Mouse (Mus musculus): ENCODE measurements around the gene Myh13.

The Myh13 gene

DNA sequence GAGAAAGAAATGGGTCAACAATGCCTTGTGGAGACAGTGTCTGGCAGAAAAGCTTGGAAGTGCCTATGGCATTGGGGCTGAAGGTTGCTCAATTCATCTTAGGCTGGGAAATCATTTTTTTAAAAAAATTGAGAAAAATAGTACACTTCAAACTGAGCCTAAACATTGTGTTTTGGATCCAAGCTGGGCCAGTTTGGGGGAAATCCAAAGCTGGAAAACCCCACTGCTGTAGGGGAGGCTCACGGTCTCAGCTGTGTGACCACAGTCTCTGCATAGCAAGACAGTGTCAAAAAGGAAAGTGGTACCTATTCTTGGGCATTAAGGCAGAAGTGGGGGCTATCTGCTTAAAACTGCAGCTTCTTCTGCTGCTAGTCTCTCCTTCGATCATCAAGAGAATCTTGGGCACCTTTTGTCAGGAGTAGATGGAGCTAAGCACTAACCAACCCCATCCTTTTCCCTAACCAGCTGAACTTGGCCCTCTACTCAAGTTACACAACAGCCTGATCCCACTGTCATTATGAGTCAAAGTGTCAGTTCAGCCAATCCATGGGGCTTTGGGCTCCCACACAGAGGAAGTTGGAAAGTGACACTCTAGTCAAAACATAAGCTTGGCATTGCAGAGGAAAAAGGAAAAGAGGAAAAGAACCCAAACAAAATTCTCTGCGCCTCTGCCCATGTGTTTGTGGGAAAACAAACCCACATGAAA is 69.4 kb downstream of the Myh13 start:
- no peak for DNase-seq

DNA sequence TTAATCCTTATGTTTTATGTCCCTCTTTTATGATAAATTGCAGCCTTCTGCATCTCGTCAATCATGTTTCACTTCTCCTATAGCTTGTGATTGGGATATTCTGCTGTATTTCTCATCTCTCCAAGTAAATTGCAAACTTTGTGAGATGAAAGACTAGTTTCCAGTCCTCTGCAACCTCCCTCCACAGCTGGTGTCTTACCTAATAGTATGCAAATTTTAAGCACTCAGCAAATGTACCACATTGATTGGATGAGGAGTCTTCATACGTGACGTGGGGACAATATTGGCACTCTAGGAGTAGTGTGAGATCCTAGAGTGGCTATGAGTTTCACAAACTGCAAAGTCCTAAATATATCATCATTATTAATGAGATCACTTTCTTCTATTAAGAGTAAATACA is 70.9 kb downstream of the Myh13 start:
- DNase-seq: no peak

GRCm38 (mm10) chr11:67400956-67401355 is 79.5 kb downstream of the Myh13 start:
- DNase-seq: no peak

DNA sequence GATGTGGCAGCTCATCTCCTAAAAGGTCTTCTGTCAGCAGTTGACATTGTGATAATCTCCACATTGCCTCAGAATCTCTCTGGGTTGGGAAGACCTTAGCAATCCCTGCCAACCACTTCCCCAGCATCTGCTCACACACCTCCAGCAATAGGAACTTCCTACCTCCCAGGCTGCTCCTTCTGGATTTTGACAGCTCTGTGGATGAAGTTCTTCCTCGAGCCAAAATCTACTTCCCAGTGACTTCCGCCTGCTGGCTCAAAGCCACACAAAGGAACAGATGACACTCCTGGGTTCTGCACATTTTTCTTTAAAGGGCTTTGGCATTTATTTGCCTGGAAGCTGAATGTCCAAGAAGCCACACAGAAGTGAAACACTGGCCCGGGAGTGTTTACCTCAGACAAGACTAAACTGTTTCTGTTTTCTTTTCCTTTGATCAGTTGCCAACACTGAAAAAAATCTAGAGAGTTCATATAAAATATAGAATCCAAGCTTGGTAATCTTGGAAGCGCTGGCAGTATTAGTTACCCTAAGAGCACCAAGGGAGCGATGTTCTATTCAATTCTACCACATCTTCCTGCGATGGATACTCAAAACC is 93.0 kb downstream of the Myh13 start:
- peak in 1 of 2 experiments; percentile 8 for DNase-seq
